Mouse (Mus musculus) kidney, embryonic 16.5 days (tissue): ENCODE results near the gene Dnajc5. TPM values are rescaled to one million over a fixed set of nuclear protein-coding genes. Genes with fewer than 3 reads are reported as not detected.

ENCODE experiments used
- ATAC-seq: fragments of 200-750 bp; cut with Nextera tagmentation; 2 replicates; pipeline ENCODE4 v1.8.0; 2017; ENCODE audit warnings: moderate TSS enrichment; ENCODE audit not compliant: low FRiP score, low TSS enrichment
- H3K27ac ChIP-seq: fragments of 300-500 bp; sonication (generic); 2 replicates; pipeline ENCODE4 v1.5.1; 2014; ENCODE audit warnings: low read length
- H3K27me3 ChIP-seq: fragments of 300-500 bp; sonication (generic); 2 replicates; pipeline ENCODE4 v1.6.1; 2014; ENCODE audit warnings: low read length, control low read depth, mixed read lengths; ENCODE audit not compliant: insufficient read depth
- H3K36me3 ChIP-seq: fragments of 300-500 bp; sonication (generic); 2 replicates; pipeline ENCODE4 v1.6.1; 2014; ENCODE audit warnings: low read length, control low read depth, mixed read lengths; ENCODE audit not compliant: insufficient read depth
- H3K4me1 ChIP-seq: fragments of 300-500 bp; sonication (generic); 2 replicates; pipeline ENCODE4 v1.6.1; 2014; ENCODE audit warnings: low read length, control low read depth, mixed read lengths; ENCODE audit not compliant: insufficient read depth
- H3K4me2 ChIP-seq: fragments of 300-500 bp; sonication (generic); replicated peaks from 2 replicates; pipeline ENCODE4 v1.6.1; 2014; ENCODE audit warnings: low read depth, low read length
- H3K4me3 ChIP-seq: fragments of 300-500 bp; sonication (generic); 2 replicates; pipeline ENCODE4 v1.5.1; 2014; ENCODE audit warnings: mild to moderate bottlenecking, low read length
- H3K9ac ChIP-seq: fragments of 300-500 bp; sonication (generic); replicated peaks from 2 replicates; pipeline ENCODE4 v1.6.1; 2014; ENCODE audit warnings: low read length
- H3K9me3 ChIP-seq: fragments of 300-500 bp; sonication (generic); 2 replicates; pipeline ENCODE4 v1.6.1; 2016; ENCODE audit warnings: low read length, control low read depth
- WGBS: fragments of 180-500 bp; shearing (Covaris S2); extraction: QIAGEN DNeasy Blood & Tissue Kit; methylation state at CpG from one replicate; pipeline ENCODE4 v1.1.7; 2014; 5-methylcytosine and 5-hydroxymethylcytosine counted together
- polyA plus RNA-seq: library from polyadenylated mRNA; unstranded; fragments of >200 nt; fragmentation: Nextera tagmentation; extraction: Ambion mirVana; gene quantifications from 2 replicates; pipeline ENCODE4 v1.2.1, GENCODE M21; 2015

The Dnajc5 gene
- polyA plus RNA-seq, 1 experiment from 2014 or later, result 91.7 TPM

DNA sequence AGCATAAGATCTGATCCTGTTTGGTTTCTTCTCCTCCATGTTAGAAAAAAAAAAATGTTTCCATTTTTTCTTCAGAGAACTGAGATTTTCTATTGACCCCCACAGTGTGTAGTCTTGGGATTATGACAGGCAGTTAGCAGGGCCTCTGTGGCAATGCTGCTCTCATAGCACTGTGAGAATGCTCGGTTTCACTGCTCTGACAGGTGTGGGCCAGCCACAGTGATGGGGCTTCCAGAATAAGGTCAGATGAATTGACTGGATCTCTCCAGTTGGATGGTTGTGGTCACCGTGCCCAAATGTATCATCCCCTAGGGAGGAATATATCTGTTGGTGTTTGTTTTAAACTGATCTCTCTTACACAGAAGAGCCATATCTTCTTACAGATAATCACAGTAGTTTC, 11.1 kb upstream of the Dnajc5 start:
- no peak for ATAC-seq
- 72% methylated on average over 2 of the region's 2 CpGs for WGBS
- Histone ChIP-seq H3K4me3 (no peak overlapping the region), H3K4me1 (no peaks in the 10 kb centered on the region), H3K4me2 (no peak overlapping the region), H3K9me3 (no peaks in the 10 kb centered on the region), H3K9ac (no peak overlapping the region), H3K27ac (no peak overlapping the region), H3K36me3 (peaks cover 57% of the 10 kb centered on the region), H3K27me3 (no peaks in the 10 kb centered on the region)

DNA sequence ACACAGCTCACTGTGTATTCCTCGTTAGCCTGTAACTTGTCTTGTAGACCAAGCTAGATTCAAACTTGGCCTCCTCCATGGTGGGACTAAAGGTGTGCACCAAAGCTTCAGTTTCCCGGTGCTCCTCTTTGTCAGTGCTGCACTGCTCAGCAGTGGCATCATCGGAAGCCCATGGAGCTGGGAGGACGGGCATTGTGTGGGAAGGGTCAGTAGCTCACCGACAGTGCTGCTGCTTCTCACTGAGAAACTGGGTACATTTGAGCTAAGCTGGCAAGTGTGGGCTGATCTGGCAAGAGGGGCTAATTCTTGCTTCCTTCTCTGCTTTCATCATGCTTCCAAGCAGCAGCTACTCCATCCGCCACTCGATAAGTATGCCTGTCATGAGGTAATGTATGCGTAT, 9.1 kb upstream of the Dnajc5 start:
- ATAC-seq, result no peak
- 97% methylated on average over 8 of the region's 8 CpGs for WGBS
- Histone ChIP-seq H3K36me3 (peaks cover 59% of the 10 kb centered on the region), H3K27ac (no peak overlapping the region), H3K9ac (no peak overlapping the region), H3K4me2 (no peak overlapping the region), H3K27me3 (no peaks in the 10 kb centered on the region), H3K9me3 (no peaks in the 10 kb centered on the region), H3K4me3 (no peak overlapping the region), H3K4me1 (no peaks in the 10 kb centered on the region)

DNA sequence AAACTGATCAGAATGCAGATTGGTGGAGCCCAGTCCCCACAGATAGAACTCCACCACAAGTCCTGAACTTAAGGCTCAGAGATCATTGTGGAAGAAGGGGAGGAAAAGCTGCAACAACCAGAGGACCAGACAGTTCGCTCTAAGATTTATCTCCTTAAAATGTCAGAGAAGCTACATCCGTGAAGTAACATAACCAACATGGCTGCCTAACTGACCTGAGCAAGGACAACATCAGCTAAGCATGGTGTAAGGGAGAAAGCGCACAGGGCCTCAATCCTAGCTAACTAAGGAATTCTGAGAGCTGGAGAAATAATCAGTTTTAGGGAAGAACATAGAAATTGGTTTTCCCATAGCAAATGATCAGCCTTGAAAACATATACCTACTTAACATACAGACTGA, 1.1 kb upstream of the Dnajc5 start:
- no peak for ATAC-seq
- Histone ChIP-seq H3K27ac (peak overlapping the region; percentile 98), H3K4me2 (peak overlapping the region; percentile 70), H3K4me1 (peaks cover 25% of the 10 kb centered on the region), H3K4me3 (peak overlapping the region; percentile 85), H3K36me3 (peaks cover 28% of the 10 kb centered on the region), H3K9ac (peak overlapping the region; percentile 89), H3K9me3 (no peaks in the 10 kb centered on the region), H3K27me3 (no peaks in the 10 kb centered on the region)
- WGBS, result 59% methylated on average over 3 of the region's 3 CpGs

DNA sequence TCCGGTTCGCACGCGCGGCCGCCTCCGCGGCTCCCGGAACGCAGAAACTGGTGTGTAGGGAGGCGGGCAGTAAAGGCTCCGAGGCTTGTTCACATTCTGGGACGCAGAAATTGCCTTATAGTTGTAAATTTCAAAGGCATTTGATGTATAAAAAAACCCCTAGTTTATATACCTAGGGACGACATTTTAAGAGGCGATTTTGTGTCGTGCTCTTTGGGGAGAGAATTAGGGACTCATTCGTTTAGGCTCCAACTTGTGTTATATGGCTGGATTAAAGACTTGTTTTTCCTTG, 597 bp downstream of the Dnajc5 start:
- Histone ChIP-seq H3K9ac (peak overlapping the region; percentile 89), H3K36me3 (peaks cover 20% of the 10 kb centered on the region), H3K27me3 (no peaks in the 10 kb centered on the region), H3K27ac (peak overlapping the region; percentile 98), H3K4me2 (peak overlapping the region; percentile 79), H3K9me3 (no peaks in the 10 kb centered on the region), H3K4me1 (peaks cover 25% of the 10 kb centered on the region), H3K4me3 (peak overlapping the region; percentile 85)
- WGBS, result under 1% methylated on average over 17 of the region's 17 CpGs
- ATAC-seq, result no peak

DNA sequence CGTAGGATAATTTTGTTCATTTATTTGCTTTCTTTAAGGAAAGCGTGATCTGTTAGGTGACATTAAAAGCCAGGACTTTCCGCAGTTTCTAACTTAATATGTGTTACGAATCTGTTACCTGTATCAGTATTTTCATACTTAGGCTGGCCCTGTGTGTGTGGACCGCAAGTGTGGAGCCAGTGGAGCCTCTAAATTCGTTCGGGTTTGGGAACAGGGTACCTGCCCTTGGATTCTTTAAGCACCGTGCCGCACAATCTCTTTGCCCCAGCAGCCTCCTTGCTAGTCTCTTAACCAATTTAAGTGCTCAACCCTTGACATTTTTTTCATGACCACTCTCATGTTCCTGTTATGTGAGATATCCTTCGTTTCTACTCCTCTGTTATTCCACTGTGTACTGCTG, 1.2 kb downstream of the Dnajc5 start:
- H3K27me3 ChIP-seq, result no peaks in the 10 kb centered on the region
- no peaks in the 10 kb centered on the region for H3K9me3 ChIP-seq
- peak overlapping the region; percentile 85 for H3K4me3 ChIP-seq
- 42% methylated on average over 10 of the region's 10 CpGs for WGBS
- H3K36me3 ChIP-seq, result peaks cover 15% of the 10 kb centered on the region
- peak overlapping the region; percentile 79 for H3K4me2 ChIP-seq
- no peak for ATAC-seq
- H3K4me1 ChIP-seq, result peaks cover 25% of the 10 kb centered on the region
- peak overlapping the region; percentile 89 for H3K9ac ChIP-seq
- H3K27ac ChIP-seq, result no peak overlapping the region

DNA sequence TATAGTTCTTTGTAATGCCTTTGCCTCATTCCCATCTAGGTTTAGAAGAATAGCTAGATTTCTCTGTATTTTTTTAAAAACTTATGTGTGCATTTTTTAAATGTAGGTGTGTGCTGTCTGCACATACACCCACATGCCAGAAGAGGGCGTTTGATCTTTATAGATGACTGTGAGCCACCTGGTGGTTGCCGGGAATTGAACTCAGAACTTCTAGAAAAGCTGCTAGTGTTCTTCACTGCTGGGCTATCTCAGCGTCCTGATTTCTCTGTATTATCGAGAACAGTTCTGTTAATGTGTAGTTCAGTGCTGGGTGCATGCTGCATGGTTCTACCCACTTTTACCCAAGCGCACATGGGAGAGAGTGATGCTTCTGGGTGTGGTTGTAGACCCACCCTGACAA, 2.5 kb downstream of the Dnajc5 start:
- 70% methylated on average over 5 of the region's 5 CpGs for WGBS
- Histone ChIP-seq H3K27me3 (no peaks in the 10 kb centered on the region), H3K4me2 (no peak overlapping the region), H3K9me3 (no peaks in the 10 kb centered on the region), H3K36me3 (peaks cover 6% of the 10 kb centered on the region), H3K4me3 (no peak overlapping the region; the same call in 1 of the 2 replicates), H3K4me1 (peaks cover 25% of the 10 kb centered on the region), H3K9ac (no peak overlapping the region), H3K27ac (no peak overlapping the region)
- ATAC-seq, result no peak

DNA sequence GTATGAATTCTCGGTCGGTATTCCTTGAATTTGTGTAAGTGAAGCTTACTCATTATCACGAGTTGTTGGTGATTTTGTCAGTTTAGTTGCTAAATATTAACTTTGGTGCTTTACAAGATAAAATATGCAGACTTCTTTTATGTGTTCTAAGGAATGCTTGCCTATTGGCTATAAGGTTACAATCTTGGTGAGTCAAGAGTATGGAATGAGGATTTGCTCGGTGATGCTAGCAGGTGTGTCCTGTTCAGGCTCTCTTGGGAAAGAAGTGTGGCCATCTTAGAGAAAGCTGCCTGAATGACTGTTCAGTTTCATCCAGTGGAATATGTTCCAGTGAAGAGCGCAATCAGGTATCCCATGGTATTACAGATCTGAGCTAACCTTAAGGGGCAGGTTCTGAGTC, 5.2 kb downstream of the Dnajc5 start:
- ATAC-seq, result 0 out of 2 replicates have a peak, but pooled peaks have one; percentile 13
- Histone ChIP-seq H3K9ac (no peak overlapping the region), H3K9me3 (peaks cover 1% of the 10 kb centered on the region), H3K27me3 (no peaks in the 10 kb centered on the region), H3K4me1 (peaks cover 14% of the 10 kb centered on the region), H3K27ac (peak overlapping the region; percentile 49; the same call in 1 of the 2 replicates), H3K4me3 (no peak overlapping the region), H3K4me2 (no peak overlapping the region), H3K36me3 (peaks cover 18% of the 10 kb centered on the region)
- WGBS, result 68% methylated on average over 5 of the region's 5 CpGs

DNA sequence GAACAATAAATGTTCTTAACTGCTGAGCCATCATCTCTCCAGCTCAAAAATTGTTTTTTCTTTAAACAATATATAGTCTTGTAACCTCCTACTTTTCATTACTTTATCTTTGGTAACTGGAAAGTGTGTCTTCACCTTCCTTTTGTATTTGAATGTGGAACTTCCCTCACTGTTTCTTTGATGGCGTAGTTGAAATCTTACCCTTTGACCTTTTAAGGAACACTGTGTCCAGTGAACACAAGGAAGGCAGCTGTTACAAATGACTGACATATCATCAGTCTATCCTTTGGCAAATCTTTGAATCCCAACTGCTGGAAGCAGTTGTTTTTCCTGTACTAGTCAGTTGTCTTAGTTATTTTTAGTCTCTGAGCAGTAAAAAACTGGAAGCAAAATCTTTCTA, 8.8 kb downstream of the Dnajc5 start:
- 91% methylated on average over 1 of the region's 1 CpGs for WGBS
- H3K9me3 ChIP-seq, result peaks cover 7% of the 10 kb centered on the region

DNA sequence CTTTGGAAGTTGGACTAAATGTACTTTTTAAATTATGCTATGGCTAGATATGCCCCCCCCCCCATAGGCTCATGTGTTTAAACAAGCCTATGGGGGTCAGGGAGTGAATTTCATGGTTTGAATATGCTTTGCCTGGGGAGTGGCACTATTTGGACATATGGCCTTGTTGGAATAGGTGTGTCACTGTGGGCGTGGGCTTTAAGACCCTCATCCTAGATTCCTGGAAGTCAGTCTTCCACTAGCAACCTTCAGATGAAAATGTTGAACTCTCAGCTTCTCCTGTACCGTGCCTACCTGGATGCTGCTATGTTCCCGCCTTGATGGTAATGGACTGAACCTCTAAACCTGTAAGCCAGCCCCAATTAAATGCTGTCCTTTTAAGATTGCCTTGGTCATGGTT, 12.3 kb downstream of the Dnajc5 start:
- Histone ChIP-seq H3K4me3 (no peak overlapping the region), H3K9me3 (peaks cover 7% of the 10 kb centered on the region), H3K27ac (no peak overlapping the region), H3K4me2 (no peak overlapping the region), H3K4me1 (no peaks in the 10 kb centered on the region), H3K9ac (no peak overlapping the region), H3K27me3 (no peaks in the 10 kb centered on the region), H3K36me3 (peaks cover 28% of the 10 kb centered on the region)
- 96% methylated on average over 3 of the region's 3 CpGs for WGBS
- no peak for ATAC-seq

More for the DNA sequence above, 8.8 kb downstream of the Dnajc5 start:
- no peaks in the 10 kb centered on the region for H3K4me1 ChIP-seq
- H3K27me3 ChIP-seq, result no peaks in the 10 kb centered on the region
- H3K36me3 ChIP-seq, result peaks cover 29% of the 10 kb centered on the region
- no peak overlapping the region for H3K27ac ChIP-seq
- H3K4me3 ChIP-seq, result no peak overlapping the region
- no peak for ATAC-seq
- no peak overlapping the region for H3K4me2 ChIP-seq
- no peak overlapping the region for H3K9ac ChIP-seq

DNA sequence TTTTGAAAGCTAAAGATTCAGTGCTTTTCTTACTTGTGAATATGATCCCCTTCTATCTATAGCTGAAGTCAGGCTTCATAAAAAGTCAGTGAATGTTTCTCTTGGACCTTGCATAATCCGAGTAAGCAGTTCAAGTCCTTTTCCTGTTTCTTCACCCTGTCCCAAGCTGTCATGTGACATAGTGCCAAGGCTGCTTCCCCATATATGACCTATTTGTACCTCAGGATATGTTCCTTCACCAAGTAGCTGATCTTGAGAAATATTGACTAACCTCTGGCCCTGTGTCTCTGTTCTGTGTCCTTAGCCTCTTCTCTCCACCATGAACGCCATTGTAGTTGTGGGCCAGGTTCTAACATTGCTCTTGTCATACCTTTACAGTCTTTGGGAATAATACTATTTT, 16.1 kb downstream of the Dnajc5 start:
- 78% methylated on average over 2 of the region's 2 CpGs for WGBS
- no peak for ATAC-seq
- Histone ChIP-seq H3K9me3 (no peaks in the 10 kb centered on the region), H3K4me3 (no peak overlapping the region), H3K4me1 (peaks cover 3% of the 10 kb centered on the region; the same call in 1 of the 2 replicates), H3K36me3 (peaks cover 6% of the 10 kb centered on the region; the same call in 1 of the 2 replicates), H3K9ac (no peak overlapping the region), H3K27ac (no peak overlapping the region), H3K27me3 (no peaks in the 10 kb centered on the region), H3K4me2 (no peak overlapping the region)
